Mouse (Mus musculus) ES-Bruce4 (cell line): ENCODE results near the gene Gm5485. TPM values are rescaled to one million over a fixed set of nuclear protein-coding genes. Genes with fewer than 3 reads are reported as not detected.

Source experiments
- H3K27ac ChIP-seq: 2 replicates; pipeline ENCODE4 v1.5.1; 2012; ENCODE audit warnings: low read length, inconsistent platforms; ENCODE audit not compliant: insufficient read depth
- H3K27me3 ChIP-seq: 2 replicates; pipeline ENCODE4 v1.6.1; 2012; ENCODE audit warnings: mild to moderate bottlenecking, low read length, inconsistent platforms; ENCODE audit not compliant: control insufficient read depth, poor library complexity, insufficient read depth, severe bottlenecking
- H3K36me3 ChIP-seq: 2 replicates; pipeline ENCODE4 v1.6.1; 2012; ENCODE audit warnings: inconsistent platforms, mild to moderate bottlenecking, low read length, moderate library complexity; ENCODE audit not compliant: control insufficient read depth, poor library complexity, insufficient read depth, severe bottlenecking
- H3K4me1 ChIP-seq: one replicate; pipeline ENCODE4 v1.8.1; 2011; ENCODE audit warnings: low read length; ENCODE audit not compliant: control insufficient read depth, insufficient read depth
- H3K4me3 ChIP-seq: 2 replicates; pipeline ENCODE4 v1.5.1; 2011; ENCODE audit warnings: low read depth, mild to moderate bottlenecking, low read length
- H3K9ac ChIP-seq: 2 replicates; pipeline ENCODE4 v1.6.1; 2012; ENCODE audit warnings: low read depth, mild to moderate bottlenecking, inconsistent platforms; ENCODE audit not compliant: poor library complexity, severe bottlenecking
- H3K9me3 ChIP-seq: replicated peaks from 2 replicates; pipeline ENCODE4 v1.6.1; 2012; ENCODE audit warnings: mild to moderate bottlenecking, low read length, inconsistent platforms; ENCODE audit not compliant: control insufficient read depth, poor library complexity, insufficient read depth, severe bottlenecking
- CTCF ChIP-seq: IDR thresholded peaks from one replicate; pipeline ENCODE4 v1.8.1; 2011; ENCODE audit warnings: low read depth, low read length
- EP300 ChIP-seq: IDR thresholded peaks from 2 replicates; pipeline ENCODE4 v1.6.1; 2011; ENCODE audit warnings: low read depth, low read length; ENCODE audit not compliant: insufficient read depth
- POLR2A ChIP-seq: IDR thresholded peaks from one replicate; pipeline ENCODE4 v1.8.1; 2011; ENCODE audit warnings: low read length; ENCODE audit not compliant: insufficient read depth
- polyA plus RNA-seq: library from polyadenylated mRNA; stranded (reverse); fragments of >200 nt; gene quantifications from 2 replicates; pipeline ENCODE4 v1.2.4, GENCODE M21; 2011; ENCODE audit warnings: low read depth; ENCODE audit not compliant: missing spikeins, insufficient read depth, insufficient read length

The Gm5485 gene
- polyA plus RNA-seq, 1 experiment: not detected

DNA sequence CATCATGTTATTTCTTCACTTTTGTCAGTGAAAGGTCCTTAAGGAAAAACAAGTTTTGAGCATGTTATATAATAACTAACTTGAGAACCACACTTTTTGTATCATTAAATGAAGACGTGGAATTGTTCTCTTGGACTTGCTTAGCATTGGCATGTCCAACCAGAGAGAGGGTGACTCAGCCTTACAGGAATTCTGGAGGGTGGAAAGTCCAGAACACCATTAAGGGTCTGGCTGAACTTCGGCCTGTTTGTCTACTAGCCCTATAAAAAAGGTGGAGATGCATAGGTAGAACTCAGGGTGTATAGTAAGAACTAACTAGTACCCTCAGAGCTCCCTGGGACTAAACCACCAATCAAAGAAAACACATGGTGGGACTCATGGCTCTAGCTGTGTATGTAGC, 16.9 kb downstream of the Gm5485 start:
- H3K27me3 ChIP-seq: no peaks in the 10 kb centered on the region
- no peak overlapping the region for H3K4me3 ChIP-seq
- H3K9me3 ChIP-seq: no peaks in the 10 kb centered on the region
- H3K27ac ChIP-seq: no peak overlapping the region
- TF ChIP-seq EP300: no peak
- H3K9ac ChIP-seq: no peak overlapping the region
- no peaks in the 10 kb centered on the region for H3K4me1 ChIP-seq
- H3K36me3 ChIP-seq: no peaks in the 10 kb centered on the region

DNA sequence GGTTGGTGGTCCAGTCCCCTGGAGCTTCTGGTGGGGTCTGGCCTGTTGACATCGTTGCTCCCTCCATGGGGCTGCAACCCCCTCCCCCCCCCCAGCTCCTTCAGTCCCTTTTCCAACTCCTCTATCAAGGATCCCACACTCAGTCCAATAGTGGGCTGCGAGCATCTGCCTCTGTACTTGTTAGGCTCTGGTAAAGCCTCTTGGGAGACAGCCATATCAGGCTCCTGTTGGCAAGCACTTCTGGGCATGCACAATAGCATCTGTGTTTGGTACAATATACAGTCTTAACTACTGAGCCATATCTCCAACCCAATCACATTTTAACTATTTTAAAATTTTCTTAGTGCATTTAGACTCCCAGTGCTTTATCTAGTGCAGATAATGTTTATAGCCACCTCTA, 25.2 kb downstream of the Gm5485 start:
- no peak overlapping the region for H3K9ac ChIP-seq
- no peak overlapping the region for H3K4me3 ChIP-seq
- no peaks in the 10 kb centered on the region for H3K36me3 ChIP-seq
- H3K27me3 ChIP-seq: no peaks in the 10 kb centered on the region
- H3K4me1 ChIP-seq: no peaks in the 10 kb centered on the region
- 0 out of 2 replicates have a peak, but pooled peaks cover 2% of the 10 kb centered on the region for H3K9me3 ChIP-seq
- no peak overlapping the region for H3K27ac ChIP-seq
- TF ChIP-seq EP300 (no peak), POLR2A (no peak), CTCF (no peak)

DNA sequence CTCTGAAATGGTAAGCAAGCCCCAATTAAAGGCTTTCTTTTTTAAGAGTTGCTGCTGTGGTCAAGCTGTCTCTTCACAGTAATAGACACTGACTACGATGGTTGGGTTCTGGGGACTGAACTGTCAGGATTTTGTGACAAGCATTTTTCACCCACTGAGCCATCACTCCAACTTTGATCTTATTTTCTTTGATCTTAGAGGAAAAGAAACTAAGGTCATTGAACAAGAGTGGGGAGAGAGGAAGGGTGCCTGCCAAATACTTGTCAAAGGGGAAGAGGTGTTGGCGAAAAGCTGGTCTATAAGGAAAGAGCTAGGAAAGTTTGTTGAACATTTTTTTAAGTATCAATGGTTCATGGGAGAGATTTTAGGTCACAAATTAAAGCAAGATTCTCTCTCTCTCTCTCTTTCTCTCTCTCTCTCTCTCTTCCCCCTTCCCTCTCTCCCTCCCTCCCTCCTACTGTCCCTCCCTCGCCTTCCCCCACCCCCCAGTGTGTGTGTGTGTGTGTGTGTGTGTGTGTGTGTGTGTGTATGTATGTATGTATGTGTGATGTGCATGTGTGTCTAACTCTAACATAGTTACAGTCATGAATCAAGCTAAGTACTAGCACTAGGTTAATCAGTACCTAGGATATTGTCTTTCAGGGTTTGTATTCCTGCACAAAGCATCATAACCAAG, 28.5 kb downstream of the Gm5485 start:
- H3K27ac ChIP-seq: no peak overlapping the region
- TF ChIP-seq POLR2A (no peak), CTCF (no peak), EP300 (no peak)
- no peaks in the 10 kb centered on the region for H3K4me1 ChIP-seq
- no peak overlapping the region for H3K4me3 ChIP-seq
- H3K9ac ChIP-seq: no peak overlapping the region
- H3K36me3 ChIP-seq: no peaks in the 10 kb centered on the region
- H3K9me3 ChIP-seq: no peaks in the 10 kb centered on the region
- no peaks in the 10 kb centered on the region for H3K27me3 ChIP-seq

DNA sequence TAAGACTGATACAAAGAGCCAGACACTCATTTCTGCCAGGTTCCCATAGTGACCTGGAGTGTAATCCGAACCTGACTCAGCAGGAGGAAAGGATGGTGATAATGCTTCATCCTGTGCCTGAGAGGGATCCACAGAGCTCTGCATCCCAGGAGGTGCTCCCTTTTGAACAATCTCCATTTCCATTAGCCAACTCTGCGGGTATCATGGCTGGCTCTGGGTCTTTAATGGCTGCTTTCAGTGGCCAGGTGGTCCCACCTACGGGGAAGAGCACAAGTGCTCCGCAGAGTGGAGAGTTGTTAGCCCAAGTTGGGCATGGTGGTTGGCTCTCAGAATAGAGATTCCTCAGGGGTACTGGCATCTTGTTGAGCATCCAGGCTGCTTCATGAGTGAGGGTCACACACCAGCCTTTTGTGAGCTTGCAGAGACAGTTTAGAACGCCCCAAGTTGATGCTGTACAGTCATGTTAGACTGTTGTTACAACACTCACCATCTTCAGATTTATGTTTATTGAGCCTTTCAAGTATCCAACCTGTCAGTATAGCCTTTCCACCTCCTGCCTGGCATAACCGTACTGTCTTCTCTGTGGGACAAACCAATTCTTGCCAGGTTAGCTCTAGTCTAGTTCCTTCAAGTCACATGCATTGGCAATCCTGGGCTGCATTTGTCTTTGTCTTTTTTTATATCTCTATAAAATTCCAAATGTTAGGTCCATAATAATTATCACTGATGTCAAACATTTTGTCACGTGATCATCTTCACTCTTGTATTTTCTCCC, 38.3 kb downstream of the Gm5485 start:
- Histone ChIP-seq H3K9ac (no peak overlapping the region), H3K4me1 (no peaks in the 10 kb centered on the region), H3K27me3 (no peaks in the 10 kb centered on the region), H3K36me3 (no peaks in the 10 kb centered on the region), H3K27ac (no peak overlapping the region), H3K9me3 (no peaks in the 10 kb centered on the region), H3K4me3 (no peak overlapping the region)
- TF ChIP-seq POLR2A (no peak), EP300 (no peak), CTCF (no peak)

DNA sequence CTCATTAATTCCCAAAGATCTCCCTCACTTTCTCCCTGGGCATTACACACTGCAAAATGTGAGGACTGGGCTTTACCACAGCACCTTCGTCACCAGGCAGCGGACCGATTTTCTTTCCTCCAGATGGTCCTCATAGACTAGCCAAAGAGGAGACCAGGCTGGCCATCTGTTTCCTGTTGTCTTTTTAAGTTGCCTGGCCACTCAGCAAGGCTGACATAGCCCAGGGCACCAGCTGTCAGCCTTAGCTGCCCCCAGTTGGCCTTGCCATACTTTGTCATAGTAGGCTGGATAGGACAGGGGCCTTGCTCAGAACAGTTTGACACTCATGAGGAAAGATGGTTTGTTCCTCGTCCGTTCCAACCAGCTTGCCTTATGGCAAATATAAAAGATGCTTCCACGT, 39.8 kb downstream of the Gm5485 start:
- no peaks in the 10 kb centered on the region for H3K4me1 ChIP-seq
- TF ChIP-seq POLR2A: no peak
- no peak for TF ChIP-seq CTCF
- TF ChIP-seq EP300: no peak
- H3K9ac ChIP-seq: no peak overlapping the region

DNA sequence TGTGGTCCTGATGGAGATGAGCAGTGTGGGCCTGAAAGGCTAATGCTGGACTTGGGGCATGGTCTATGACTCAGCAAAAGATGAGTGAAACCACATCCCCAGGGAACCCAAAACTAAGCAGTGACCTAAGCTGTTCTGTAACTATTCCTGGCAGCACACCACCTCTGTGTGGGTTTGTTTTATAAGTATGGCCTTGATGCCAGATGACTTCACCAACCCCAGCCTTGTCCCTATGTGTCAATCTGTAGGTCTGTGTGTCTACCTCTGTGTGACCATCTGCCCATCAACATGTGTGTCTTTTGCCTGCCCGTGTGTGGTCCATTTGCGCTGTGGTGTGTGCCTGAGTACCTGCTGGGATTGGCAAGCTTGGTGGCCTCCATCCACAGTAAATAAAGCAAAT, 44.1 kb downstream of the Gm5485 start:
- no peak overlapping the region for H3K27ac ChIP-seq
- no peaks in the 10 kb centered on the region for H3K36me3 ChIP-seq
- no peak overlapping the region for H3K4me3 ChIP-seq
- no peak overlapping the region for H3K9ac ChIP-seq
- no peaks in the 10 kb centered on the region for H3K4me1 ChIP-seq
- 0 out of 2 replicates have a peak, but pooled peaks cover under 1% of the 10 kb centered on the region for H3K27me3 ChIP-seq
- no peaks in the 10 kb centered on the region for H3K9me3 ChIP-seq
- TF ChIP-seq POLR2A: no peak
- no peak for TF ChIP-seq EP300

More for the DNA sequence above, 39.8 kb downstream of the Gm5485 start:
- no peaks in the 10 kb centered on the region for H3K9me3 ChIP-seq
- H3K4me3 ChIP-seq: no peak overlapping the region
- H3K36me3 ChIP-seq: no peaks in the 10 kb centered on the region
- no peaks in the 10 kb centered on the region for H3K27me3 ChIP-seq
- no peak overlapping the region for H3K27ac ChIP-seq
